Mouse (Mus musculus) urinary bladder, postnatal 25 days (tissue): ENCODE measurements at regions not wholly inside any gene's neighbourhood (a gene's known extent, or its start where the extent isn't known, plus 50 kb on each side); places are given as distances from the start of the nearest gene placed in this dataset.

Experiments
- DNase-seq: peaks from one replicate; pipeline ENCODE4 v3.0.0; 2022; ENCODE audit warnings: low spot score

- no peak for DNase-seq
These were observed 72.0 kb upstream of the Col5a2 start for GRCm38 (mm10) chr1:45575131-45575530.

GRCm38 (mm10) chr1:45580466-45580865, 77.4 kb upstream of the Col5a2 start:
- DNase-seq: no peak

- DNase-seq: no peak
These were observed 84.4 kb upstream of the Col5a2 start for GRCm38 (mm10) chr1:45587351-45588025.

GRCm38 (mm10) chr1:45597316-45597715, 94.2 kb upstream of the Col5a2 start:
- no peak for DNase-seq

- DNase-seq: no peak
These were observed 96.3 kb upstream of the Col5a2 start for GRCm38 (mm10) chr1:45599421-45599820.

GRCm38 (mm10) chr1:45600011-45600410, 96.9 kb upstream of the Col5a2 start:
- no peak for DNase-seq

GRCm38 (mm10) chr1:45605571-45605970, 102.5 kb upstream of the Col5a2 start:
- no peak for DNase-seq

- DNase-seq: no peak
These were observed 105.2 kb upstream of the Col5a2 start for GRCm38 (mm10) chr1:45608316-45608715.

GRCm38 (mm10) chr1:45619008-45619407, 115.9 kb upstream of the Col5a2 start:
- DNase-seq: no peak

- DNase-seq: no peak
These were observed 122.8 kb upstream of the Col5a2 start for GRCm38 (mm10) chr1:45625921-45626320.

GRCm38 (mm10) chr1:45626733-45627132, 123.7 kb upstream of the Col5a2 start:
- DNase-seq: no peak

- DNase-seq: peak; percentile 26
These were observed 124.8 kb upstream of the Col5a2 start for GRCm38 (mm10) chr1:45627840-45628239.

GRCm38 (mm10) chr1:45647301-45647700, 144.2 kb upstream of the Col5a2 start:
- DNase-seq: no peak

GRCm38 (mm10) chr1:45653248-45653647, 141.7 kb upstream of the Wdr75 start:
- no peak for DNase-seq

- DNase-seq: no peak
These were observed 131.0 kb upstream of the Wdr75 start for GRCm38 (mm10) chr1:45663882-45664520.

- DNase-seq: peak; percentile 57
These were observed 122.4 kb upstream of the Wdr75 start for GRCm38 (mm10) chr1:45672443-45673156.

GRCm38 (mm10) chr1:45675771-45676439, 119.1 kb upstream of the Wdr75 start:
- DNase-seq: no peak

GRCm38 (mm10) chr1:45679964-45680709, 114.8 kb upstream of the Wdr75 start:
- no peak for DNase-seq

GRCm38 (mm10) chr1:45700893-45701292, 94.1 kb upstream of the Wdr75 start:
- no peak for DNase-seq

- no peak for DNase-seq
These were observed 93.5 kb upstream of the Wdr75 start for GRCm38 (mm10) chr1:45701516-45701915.

- no peak for DNase-seq
These were observed 71.6 kb upstream of the Wdr75 start for GRCm38 (mm10) chr1:45723369-45723768.

- DNase-seq: no peak
These were observed 62.0 kb upstream of the Wdr75 start for GRCm38 (mm10) chr1:45732958-45733357.
